8 mouse cellular contexts compared by ENCODE assay signal in the genomic region with DNA sequence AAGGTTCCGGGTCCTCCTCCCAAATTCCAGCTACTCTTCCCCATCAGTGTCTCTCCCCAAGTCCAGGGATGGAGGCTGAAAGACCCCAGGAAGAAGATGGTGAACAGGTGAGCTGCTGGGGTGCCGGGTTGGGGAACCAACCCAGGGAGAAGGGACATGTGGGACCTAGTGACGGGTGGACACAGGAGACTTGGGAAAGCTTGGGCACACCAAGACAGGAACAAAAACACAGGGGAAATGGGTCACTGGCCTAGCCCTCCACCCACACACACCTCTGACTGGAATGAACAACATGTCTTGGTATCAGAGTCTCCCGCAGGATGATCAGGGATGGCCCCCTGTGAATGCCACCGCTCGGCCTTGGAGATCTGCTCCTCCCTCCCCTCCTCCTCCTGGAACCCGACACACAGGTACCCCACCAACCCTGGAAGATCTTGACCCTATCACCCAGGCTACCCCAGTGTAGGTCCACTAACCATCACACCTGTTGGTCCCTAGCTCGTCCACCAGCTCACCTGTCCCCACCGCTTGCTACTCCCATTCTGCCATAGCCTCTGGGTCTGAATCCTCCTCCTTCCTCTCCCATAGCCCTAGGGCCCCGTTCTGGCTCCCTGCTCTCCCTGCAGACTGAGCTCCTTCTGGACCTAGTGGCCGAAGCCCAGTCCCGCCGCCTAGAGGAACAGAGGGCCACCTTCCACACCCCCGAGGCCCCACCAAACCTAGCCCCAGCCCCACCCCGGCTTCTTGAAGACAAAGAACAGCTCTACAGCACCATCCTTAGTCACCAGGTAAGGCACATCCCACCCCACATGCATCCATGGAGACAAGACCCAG. TPM values are rescaled to one million over a fixed set of nuclear protein-coding genes. Genes with fewer than 3 reads are reported as not detected.
DNase-seq lines count a peak whose midpoint lies in the region; ATAC-seq and TF ChIP-seq lines count a peak whose summit lies in the region.

No protein-coding gene starts in this region.

- TF ChIP-seq CTCF in olfactory bulb, adult 2 months (IDR thresholded peaks at IDR 0.05; ENCODE audit: insufficient read depth, low read depth, low read length), result no peak

- no peaks in the 10 kb centered on the region for H3K27me3 ChIP-seq in limb, embryonic 10.5 days (ENCODE audit: low read depth, poor library complexity, severe bottlenecking)

- no peak for ATAC-seq in cerebellum, adult (ENCODE audit: insufficient number of reproducible peaks, low FRiP score, low TSS enrichment)

- TF ChIP-seq POLR2A in olfactory bulb, adult 2 months (IDR thresholded peaks at IDR 0.05; ENCODE audit: insufficient read depth, low read depth, low read length), result no peak

- H3K4me1 ChIP-seq in limb, embryonic 10.5 days, result peaks cover 93% of the 10 kb centered on the region
- peaks cover 53% of the 10 kb centered on the region for H3K4me1 ChIP-seq in olfactory bulb, adult 2 months (ENCODE audit: control insufficient read depth, insufficient read depth, low read length)

- 72% methylated on average over 15 of the region's 15 CpGs for WGBS in limb, embryonic 10.5 days
- 78% methylated on average over 15 of the region's 15 CpGs for WGBS in olfactory bulb, adult 2 months

- H3K9me3 ChIP-seq in limb, embryonic 10.5 days (replicated peaks), result no peaks in the 10 kb centered on the region

- H3K27ac ChIP-seq in limb, embryonic 10.5 days, result peak overlapping the region; percentile 100
- H3K27ac ChIP-seq in olfactory bulb, adult 2 months (ENCODE audit: insufficient read depth, low read depth, low read length), result no peak overlapping the region

- peak; percentile 37 for DNase-seq in cerebellum, adult 11 months
- DNase-seq in right cerebral cortex, postnatal 10 days (ENCODE audit: low spot score in 2 of 2), result peak; percentile 29 to 42
- DNase-seq in right cerebral cortex, postnatal 14 days, result no peak
- DNase-seq in limb, embryonic 10.5 days (ENCODE audit: low spot score), result no peak
- DNase-seq in left cerebral cortex, adult 8-10 months (ENCODE audit: low spot score in 2 of 2), result no peak
- no peak for DNase-seq in urinary bladder, adult 2 months (ENCODE audit: low spot score)

- H3K36me3 ChIP-seq in limb, embryonic 10.5 days, result peaks cover 15% of the 10 kb centered on the region

- peak overlapping the region; percentile 95 for H3K4me3 ChIP-seq in limb, embryonic 10.5 days
- H3K4me3 ChIP-seq in olfactory bulb, adult 2 months (ENCODE audit: insufficient read depth, low read depth, low read length), result 0 out of 2 replicates have a peak overlapping the region, but pooled peaks have one; percentile 21

RNA-seq across cellular contexts. Expression of gene Pbx2, which starts 0.7 kb away (rescaled TPM):
- polyA plus RNA-seq in limb, embryonic 10.5 days (2016; fragmentation: Nextera tagmentation; extraction: Ambion mirVana), result 19.9 and 22.5 TPM in 2 replicates
- not detected in 2 replicates for polyA plus RNA-seq in olfactory bulb, adult 2 months (2012; ENCODE audit: insufficient read depth, insufficient read length, low replicate concordance, missing spikeins)
- total RNA-seq in left cerebral cortex, adult 8-10 months (2022), result 10 to 100 TPM; 59.5 to 66.5 (median 62.6) TPM
- 55.2 and 58.1 TPM in 2 replicates for polyA plus RNA-seq in urinary bladder, adult 2 months (2012; rRNA removed)

RNA-seq across cellular contexts. Expression of gene Gpsm3, which starts 0.8 kb away (rescaled TPM):
- polyA plus RNA-seq in limb, embryonic 10.5 days (2016; fragmentation: Nextera tagmentation; extraction: Ambion mirVana), result 4.8 and 10.5 TPM in 2 replicates
- not detected in 2 replicates for polyA plus RNA-seq in olfactory bulb, adult 2 months (2012; ENCODE audit: insufficient read depth, insufficient read length, low replicate concordance, missing spikeins)
- 1 to 10 TPM; 2.1 to 4.2 (median 3.4) TPM for total RNA-seq in left cerebral cortex, adult 8-10 months (2022)
- 9.5 and 12.6 TPM in 2 replicates for polyA plus RNA-seq in urinary bladder, adult 2 months (2012; rRNA removed)

RNA-seq across cellular contexts. Expression of gene Ager, which starts 7.3 kb away (rescaled TPM):
- 2.6 and 3.6 TPM in 2 replicates for polyA plus RNA-seq in limb, embryonic 10.5 days (2016; fragmentation: Nextera tagmentation; extraction: Ambion mirVana)
- polyA plus RNA-seq in olfactory bulb, adult 2 months (2012; ENCODE audit: insufficient read depth, insufficient read length, low replicate concordance, missing spikeins), result not detected in 2 replicates
- under 1 TPM; 0.39 to 0.83 (median 0.54) TPM for total RNA-seq in left cerebral cortex, adult 8-10 months (2022)
- polyA plus RNA-seq in urinary bladder, adult 2 months (2012; rRNA removed), result 5.1 and 6.1 TPM in 2 replicates

RNA-seq across cellular contexts. Expression of gene Rnf5, which starts 13.1 kb away (rescaled TPM):
- polyA plus RNA-seq in limb, embryonic 10.5 days (2016; fragmentation: Nextera tagmentation; extraction: Ambion mirVana), result 149 and 162 TPM in 2 replicates
- polyA plus RNA-seq in olfactory bulb, adult 2 months (2012; ENCODE audit: insufficient read depth, insufficient read length, low replicate concordance, missing spikeins), result not detected in 2 replicates
- 10 to 100 TPM; 73.3 to 77.6 (median 76.0) TPM for total RNA-seq in left cerebral cortex, adult 8-10 months (2022)
- 82.7 and 91.4 TPM in 2 replicates for polyA plus RNA-seq in urinary bladder, adult 2 months (2012; rRNA removed)

RNA-seq across cellular contexts. Expression of gene Agpat1, which starts 13.7 kb away (rescaled TPM):
- polyA plus RNA-seq in limb, embryonic 10.5 days (2016; fragmentation: Nextera tagmentation; extraction: Ambion mirVana), result 51.0 and 55.6 TPM in 2 replicates
- polyA plus RNA-seq in olfactory bulb, adult 2 months (2012; ENCODE audit: insufficient read depth, insufficient read length, low replicate concordance, missing spikeins), result 342 TPM in 1 of 2 replicates, not detected in the other
- 100 to 1,000 TPM; 150 to 164 (median 155) TPM for total RNA-seq in left cerebral cortex, adult 8-10 months (2022)
- polyA plus RNA-seq in urinary bladder, adult 2 months (2012; rRNA removed), result 104 and 109 TPM in 2 replicates

Comparison
In these comparisons a context has a peak if more than half of its experiments do, and no peak if none do; other contexts are left out.
1. DNase-seq: peak in cerebellum, adult 11 months (single experiment) and right cerebral cortex, postnatal 10 days (2 of 2); none in right cerebral cortex, postnatal 14 days (single experiment), limb, embryonic 10.5 days (single experiment), left cerebral cortex, adult 8-10 months (0 of 2) and urinary bladder, adult 2 months (single experiment).